19 mouse cellular contexts compared by ENCODE assay signal in genomic region chr4:98089985-98090384, GRCm38 (mm10).
A peak's percentile ranks its signal among the peaks of the same experiment; 100 is the strongest.
DNase-seq lines count a peak whose midpoint lies in the region; ATAC-seq lines count a peak whose summit lies in the region.
"Had no signal": no experiment of that assay in that cellular context is flagged by ENCODE, and none has a peak within 500 bp of the region (broad histone marks: within the 10 kb centered on the region; RNA-seq: fewer than 3 reads in every experiment).

No protein-coding gene starts in this region.

- peak; percentile 84 for DNase-seq in heart, adult 11 months
- DNase-seq in heart, postnatal 36 days: no peak
- no peak for DNase-seq in heart, adult 8-10 months (ENCODE audit: low spot score)
- peak; percentile 60 for DNase-seq in Muller cell, postnatal 12 days (ENCODE audit: inconsistent ontology term)
- peak; percentile 60 for DNase-seq in lung, postnatal 25 days (ENCODE audit: low spot score)
- DNase-seq in right cerebral cortex, postnatal 25 days: no peak
- DNase-seq: adrenal gland, postnatal 14 days; cerebellum, adult 11 months; cerebellum, postnatal 10 days; kidney, adult 9 months; kidney, postnatal 36 days; left cerebral cortex, postnatal 4 days; liver; thymus, postnatal 14 days had no signal

- H3K27me3 ChIP-seq in heart, embryonic 16.5 days (ENCODE audit: control insufficient read depth, insufficient read depth, low read length): no peaks in the 10 kb centered on the region

- H3K4me2 ChIP-seq in heart, embryonic 16.5 days (ENCODE audit: low read depth, low read length): no peak overlapping the region
- H3K4me2 ChIP-seq: hindbrain, embryonic 14.5 days; midbrain, embryonic 11.5 days had no signal

- no peak overlapping the region for H3K9ac ChIP-seq in heart, embryonic 16.5 days (ENCODE audit: low read length)
- H3K9ac ChIP-seq: hindbrain, embryonic 14.5 days had no signal

- intact Hi-C loops in heart, postnatal 36 days (cut with DNase I): loop anchor here (2.0 to 5.0 kb wide), 4 partner anchors 17 to 313 kb away; partner anchors contain the start of gene E130114P18Rik

- H3K27ac ChIP-seq in heart, embryonic 16.5 days (ENCODE audit: low read length): peak overlapping the region; percentile 89
- H3K27ac ChIP-seq: hindbrain, embryonic 14.5 days; macrophage had no signal

- H3K4me3 ChIP-seq in heart, embryonic 16.5 days (ENCODE audit: low read length): no peak overlapping the region

- WGBS in heart, embryonic 16.5 days: 29% methylated on average over 6 of the region's 6 CpGs

- no peak for ATAC-seq in heart, embryonic 16.5 days (replicated peaks; ENCODE audit: extremely low read depth, insufficient read depth, low FRiP score)
- ATAC-seq: forebrain, embryonic 16.5 days had no signal

- H3K36me3 ChIP-seq in heart, embryonic 16.5 days (ENCODE audit: control insufficient read depth, insufficient read depth): 0 out of 2 replicates have a peak, but pooled peaks cover 2% of the 10 kb centered on the region

- H3K9me3 ChIP-seq in heart, embryonic 16.5 days (replicated peaks; ENCODE audit: control insufficient read depth, low read length): no peaks in the 10 kb centered on the region

- peaks cover 50% of the 10 kb centered on the region for H3K4me1 ChIP-seq in heart, embryonic 16.5 days (ENCODE audit: control insufficient read depth, insufficient read depth, low read length)

Comparison
In these comparisons a context has a peak if more than half of its experiments do, and no peak if none do; other contexts are left out.
1. DNase-seq: peak in heart, adult 11 months (single experiment), Muller cell, postnatal 12 days (single experiment) and lung, postnatal 25 days (single experiment); none in heart, postnatal 36 days (0 of 2), heart, adult 8-10 months (single experiment) and right cerebral cortex, postnatal 25 days (single experiment).